ENCODE assay signal across 7 mouse cellular contexts in genomic region chr17:64754142-64754863, GRCm38 (mm10).
A peak's percentile ranks its signal among the peaks of the same experiment; 100 is the strongest.
DNase-seq lines count a peak whose midpoint lies in the region; ATAC-seq and TF ChIP-seq lines count a peak whose summit lies in the region.

No protein-coding gene starts in this region.

- TF ChIP-seq CTCF in kidney, adult 2 months (conservative IDR thresholded peaks at IDR 0.05; ENCODE audit: insufficient read depth, insufficient read length, low read depth, low read length): no peak
- TF ChIP-seq CTCF in CH12.LX (conservative IDR thresholded peaks at IDR 0.05 in 1 of 2, IDR thresholded peaks at IDR 0.05 in 1 of 2; ENCODE audit: low read depth in 2 of 2, low read length in 2 of 2): no peak

- H3K9ac ChIP-seq in CH12.LX (ENCODE audit: insufficient read depth, low read depth): no peak overlapping the region
- no peak overlapping the region for H3K9ac ChIP-seq in embryonic facial prominence, embryonic 14.5 days (ENCODE audit: low read depth, low read length)
- no peak overlapping the region for H3K9ac ChIP-seq in intestine, embryonic 16.5 days (ENCODE audit: low read depth, low read length)

- no peaks in the 10 kb centered on the region for H3K9me3 ChIP-seq in CH12.LX (replicated peaks; ENCODE audit: low read length)
- no peaks in the 10 kb centered on the region for H3K9me3 ChIP-seq in embryonic facial prominence, embryonic 14.5 days (ENCODE audit: control insufficient read depth, low read length)
- H3K9me3 ChIP-seq in intestine, embryonic 16.5 days (ENCODE audit: control insufficient read depth, low read length): no peaks in the 10 kb centered on the region

- no peak for ATAC-seq in embryonic facial prominence, embryonic 14.5 days (ENCODE audit: low read depth)
- no peak for ATAC-seq in intestine, embryonic 16.5 days

- dilution Hi-C loops in CH12.LX (cut with MboI; ENCODE audit: extremely low pct_ligation_motif_present, extremely low pct_unique_long_range_greater_than_20kb, low sequenced_read_pairs): no loop called here

- TF ChIP-seq RAD21 in CH12.LX (IDR thresholded peaks at IDR 0.05; ENCODE audit: low read depth, low read length): no peak

- 70% methylated on average over 9 of the region's 9 CpGs for WGBS in kidney, adult 2 months
- WGBS in embryonic facial prominence, embryonic 14.5 days: 66% methylated on average over 9 of the region's 9 CpGs
- 69% methylated on average over 9 of the region's 9 CpGs for WGBS in intestine, embryonic 16.5 days

- in situ Hi-C loops in CH12.LX (cut with MboI; ENCODE audit: low pct_ligation_motif_present, low pct_unique_long_range_greater_than_20kb, low sequenced_read_pairs): loop anchor here (10.0 kb wide), 1 partner anchor 140 kb away; no protein-coding TSS in a partner anchor

- TF ChIP-seq POLR2A in kidney, adult 2 months (IDR thresholded peaks at IDR 0.05; ENCODE audit: low read depth, low read length): no peak
- TF ChIP-seq POLR2A in CH12.LX (IDR thresholded peaks at IDR 0.05; ENCODE audit: low read depth, low read length): no peak

- no peak overlapping the region for H3K27ac ChIP-seq in kidney, adult 2 months (ENCODE audit: insufficient read depth, low read depth, low read length)
- H3K27ac ChIP-seq in CH12.LX (ENCODE audit: insufficient read depth, low read depth): peak overlapping the region; percentile 84
- H3K27ac ChIP-seq in embryonic facial prominence, embryonic 14.5 days (replicated peaks; ENCODE audit: low read depth, low read length): no peak overlapping the region
- no peak overlapping the region for H3K27ac ChIP-seq in intestine, embryonic 16.5 days (ENCODE audit: low read length)

- H3K4me3 ChIP-seq in kidney, adult 2 months (ENCODE audit: insufficient read depth, low read depth, low read length): no peak overlapping the region
- H3K4me3 ChIP-seq in CH12.LX (replicated peaks in 1 of 3; ENCODE audit: low read depth in 2 of 3, low read length in 2 of 3, poor library complexity in 1 of 3): peak overlapping the region; percentile 29 to 54 (median 31)
- H3K4me3 ChIP-seq in embryonic facial prominence, embryonic 14.5 days (ENCODE audit: low read depth, low read length): no peak overlapping the region
- no peak overlapping the region for H3K4me3 ChIP-seq in intestine, embryonic 16.5 days (ENCODE audit: low read length)

- H3K4me2 ChIP-seq in CH12.LX (ENCODE audit: insufficient read depth, low read depth, poor library complexity, severe bottlenecking): peak overlapping the region; percentile 96
- H3K4me2 ChIP-seq in embryonic facial prominence, embryonic 14.5 days (ENCODE audit: low read depth, low read length): no peak overlapping the region
- H3K4me2 ChIP-seq in intestine, embryonic 16.5 days (ENCODE audit: low read depth, low read length): no peak overlapping the region

- H3K27me3 ChIP-seq in kidney, adult 2 months (replicated peaks; ENCODE audit: control insufficient read depth, insufficient read depth, low read length): no peaks in the 10 kb centered on the region
- H3K27me3 ChIP-seq in CH12.LX (replicated peaks): no peaks in the 10 kb centered on the region
- H3K27me3 ChIP-seq in embryonic facial prominence, embryonic 14.5 days (replicated peaks; ENCODE audit: control insufficient read depth, insufficient read depth, low read length): no peaks in the 10 kb centered on the region
- H3K27me3 ChIP-seq in intestine, embryonic 16.5 days (replicated peaks; ENCODE audit: control insufficient read depth, insufficient read depth, low read length): no peaks in the 10 kb centered on the region

- H3K4me1 ChIP-seq in kidney, adult 2 months (ENCODE audit: control insufficient read depth, insufficient read depth, low read length): no peaks in the 10 kb centered on the region
- H3K4me1 ChIP-seq in CH12.LX (ENCODE audit: control insufficient read depth in 1 of 2, insufficient read depth in 2 of 2): peaks cover 2 to 32% of the 10 kb centered on the region in 2 experiments; a peak in 2 of 4 replicates
- H3K4me1 ChIP-seq in embryonic facial prominence, embryonic 14.5 days (ENCODE audit: control insufficient read depth, insufficient read depth, low read length): no peaks in the 10 kb centered on the region
- no peaks in the 10 kb centered on the region for H3K4me1 ChIP-seq in intestine, embryonic 16.5 days (ENCODE audit: control insufficient read depth, insufficient read depth, low read length)

- peak; percentile 28 for DNase-seq in kidney, adult 2 months
- DNase-seq in kidney, adult 9 months: no peak
- DNase-seq in CH12.LX (ENCODE audit: extremely low read depth): peak; percentile 80
- peak; percentile 23 for DNase-seq in embryonic facial prominence, embryonic 14.5 days (ENCODE audit: low spot score)
- DNase-seq in spleen, adult 12 weeks (ENCODE audit: low spot score): peak; percentile 7
- DNase-seq in neural tube, embryonic 10.5 days (ENCODE audit: extremely low spot score, low spot score): no peak

- no peaks in the 10 kb centered on the region; the same call in 1 of the 2 replicates for H3K36me3 ChIP-seq in kidney, adult 2 months (ENCODE audit: control insufficient read depth, insufficient read depth, low read length)
- peaks cover 0 to 16% of the 10 kb centered on the region in 2 experiments for H3K36me3 ChIP-seq in CH12.LX (replicated peaks in 1 of 2; ENCODE audit: control insufficient read depth in 1 of 2, insufficient read depth in 1 of 2, low read length in 1 of 2)
- peaks cover 11% of the 10 kb centered on the region for H3K36me3 ChIP-seq in embryonic facial prominence, embryonic 14.5 days (ENCODE audit: control insufficient read depth, insufficient read depth, low read length)
- H3K36me3 ChIP-seq in intestine, embryonic 16.5 days (ENCODE audit: control insufficient read depth, insufficient read depth, low read length): no peaks in the 10 kb centered on the region

- peak; percentile 75 for TF ChIP-seq EP300 in CH12.LX (IDR thresholded peaks at IDR 0.05; ENCODE audit: low read length)

- no peaks in the 10 kb centered on the region for H3K79me2 ChIP-seq in CH12.LX (replicated peaks; ENCODE audit: control insufficient read depth, extremely low read depth, insufficient read depth, poor library complexity, severe bottlenecking)

TF ChIP-seq in CH12.LX, 34 proteins besides CTCF, POLR2A, EP300 and RAD21:
- peak; percentile 26; the same call in 1 of the 2 replicates for TF ChIP-seq JUN (IDR thresholded peaks at IDR 0.05; ENCODE audit: insufficient read depth, low read depth, low read length)
- peak; percentile 53; the same call in 1 of the 2 replicates for TF ChIP-seq CHD2 (IDR thresholded peaks at IDR 0.05; ENCODE audit: low read length)
- 0 out of 2 replicates have a peak, but pooled peaks have one; percentile 13 for TF ChIP-seq MEF2A (IDR thresholded peaks at IDR 0.05; ENCODE audit: borderline replicate concordance, low read depth, low read length)
- TF ChIP-seq RCOR1 (conservative IDR thresholded peaks at IDR 0.05; ENCODE audit: low read depth, low read length): peak; percentile 39
- peak; percentile 46 for TF ChIP-seq ELF1 (IDR thresholded peaks at IDR 0.05; ENCODE audit: low read depth, low read length)
- peak; percentile 56 for TF ChIP-seq ETS1 (conservative IDR thresholded peaks at IDR 0.05; ENCODE audit: low read depth, low read length)
- no peak for TF ChIP-seq CHD1 (IDR thresholded peaks at IDR 0.05; ENCODE audit: low read depth, low read length)
- TF ChIP-seq TBP (conservative IDR thresholded peaks at IDR 0.05; ENCODE audit: low read depth, low read length): peak; percentile 33; the same call in 1 of the 2 replicates
- no peak for TF ChIP-seq USF2 (conservative IDR thresholded peaks at IDR 0.05; ENCODE audit: low read depth, low read length)
- TF ChIP-seq TCF12 (IDR thresholded peaks at IDR 0.05; ENCODE audit: low read depth, low read length): peak; percentile 30
- no peak for TF ChIP-seq GABPA (IDR thresholded peaks at IDR 0.05; ENCODE audit: insufficient replicate concordance, low read depth, low read length)
- peak; percentile 76; the same call in 1 of the 2 replicates for TF ChIP-seq MAX (IDR thresholded peaks at IDR 0.05; ENCODE audit: low read length)
- no peak for TF ChIP-seq POLR2AphosphoS2 (IDR thresholded peaks at IDR 0.05; ENCODE audit: low read depth, low read length)
- TF ChIP-seq BHLHE40 (IDR thresholded peaks at IDR 0.05; ENCODE audit: low read depth, low read length): peak; percentile 67
- TF ChIP-seq IRF4 (IDR thresholded peaks at IDR 0.05; ENCODE audit: low read depth, low read length): peak; percentile 75
- TF ChIP-seq MXI1 (IDR thresholded peaks at IDR 0.05; ENCODE audit: low read depth, low read length): peak; percentile 96
- no peak for TF ChIP-seq JUND (conservative IDR thresholded peaks at IDR 0.05; ENCODE audit: low read depth, low read length)
- TF ChIP-seq HCFC1 (IDR thresholded peaks at IDR 0.05; ENCODE audit: low read depth, low read length): no peak
- no peak for TF ChIP-seq NRF1 (IDR thresholded peaks at IDR 0.05; ENCODE audit: low read depth, low read length)
- peak; percentile 26; the same call in 1 of the 2 replicates for TF ChIP-seq USF1 (IDR thresholded peaks at IDR 0.05; ENCODE audit: low read depth, low read length)
- TF ChIP-seq PAX5 (IDR thresholded peaks at IDR 0.05; ENCODE audit: low read length): no peak
- TF ChIP-seq SIN3A (IDR thresholded peaks at IDR 0.05; ENCODE audit: low read length): peak; percentile 39

Comparison
In these comparisons a context has a peak if more than half of its experiments do, and no peak if none do; other contexts are left out.
1. DNase-seq: peak in kidney, adult 2 months (single experiment), CH12.LX (single experiment), embryonic facial prominence, embryonic 14.5 days (single experiment) and spleen, adult 12 weeks (single experiment); none in kidney, adult 9 months (single experiment) and neural tube, embryonic 10.5 days (single experiment).
2. H3K4me3 ChIP-seq: peak in CH12.LX (3 of 3); none in kidney, adult 2 months (single experiment), embryonic facial prominence, embryonic 14.5 days (single experiment) and intestine, embryonic 16.5 days (single experiment).